Mouse (Mus musculus) 3134 (cell line): ENCODE data around the gene Dmpk.
"Not testable (repeated sequence)": the region's sequence is repeated elsewhere in the genome, so short reads cannot be mapped to it uniquely, and the experiment has no call there.

ENCODE experiments used
- DNase-seq: peaks from one replicate; pipeline ENCODE4 v3.0.0-alpha.2; 2011; ENCODE audit warnings: low spot score; ENCODE audit not compliant: insufficient read length; ENCODE audit errors: extremely low read depth

The Dmpk gene

GRCm38 (mm10) chr7:19083701-19084100 is at the start of gene Dmpk:
Gene Dmpk, plus strand, starts transcription at chr7:19083849.
- peak; percentile 76 for DNase-seq

GRCm38 (mm10) chr7:19044616-19045015 is 39.0 kb upstream of the Dmpk start:
- no peak for DNase-seq

- DNase-seq: no peak
Measured at GRCm38 (mm10) chr7:19046286-19047069, 37.2 kb upstream of the Dmpk start.

GRCm38 (mm10) chr7:19048006-19048527 is 35.6 kb upstream of the Dmpk start:
- no peak for DNase-seq

- no peak for DNase-seq
Measured at GRCm38 (mm10) chr7:19049252-19049651, 34.4 kb upstream of the Dmpk start.

- no peak for DNase-seq
Measured at GRCm38 (mm10) chr7:19050172-19050571, 33.5 kb upstream of the Dmpk start.

GRCm38 (mm10) chr7:19051161-19051560 is 32.5 kb upstream of the Dmpk start:
- DNase-seq: no peak

GRCm38 (mm10) chr7:19052345-19053135 is 31.1 kb upstream of the Dmpk start:
- no peak for DNase-seq

GRCm38 (mm10) chr7:19053136-19053532 is 30.5 kb upstream of the Dmpk start:
- DNase-seq: no peak

GRCm38 (mm10) chr7:19054047-19054776 is 29.4 kb upstream of the Dmpk start, which contains the start of gene Rsph6a:
Gene Rsph6a, plus strand, starts transcription at chr7:19054690.
- no peak for DNase-seq

- no peak for DNase-seq
Measured at GRCm38 (mm10) chr7:19054777-19055076, 28.9 kb upstream of the Dmpk start.

- no peak for DNase-seq
Measured at GRCm38 (mm10) chr7:19055108-19055507, 28.5 kb upstream of the Dmpk start.

GRCm38 (mm10) chr7:19057405-19057804 is 26.2 kb upstream of the Dmpk start:
- DNase-seq: no peak

GRCm38 (mm10) chr7:19065896-19066295 is 17.8 kb upstream of the Dmpk start:
- no peak for DNase-seq

- no peak for DNase-seq
Measured at GRCm38 (mm10) chr7:19067063-19067462, 16.6 kb upstream of the Dmpk start.

- no peak for DNase-seq
Measured at GRCm38 (mm10) chr7:19067935-19068334, 15.7 kb upstream of the Dmpk start.

GRCm38 (mm10) chr7:19068707-19069106 is 14.9 kb upstream of the Dmpk start:
- no peak for DNase-seq

- DNase-seq: no peak
Measured at GRCm38 (mm10) chr7:19069500-19069899, 14.1 kb upstream of the Dmpk start.

- not testable (repeated sequence) for DNase-seq
Measured at GRCm38 (mm10) chr7:19071024-19071423, 12.6 kb upstream of the Dmpk start.

GRCm38 (mm10) chr7:19073504-19073903 is 10.1 kb upstream of the Dmpk start:
- no peak for DNase-seq

- DNase-seq: no peak
Measured at GRCm38 (mm10) chr7:19074494-19074893, 9.2 kb upstream of the Dmpk start.
